Mouse (Mus musculus): ENCODE data around the gene Klhl10. TPM values are rescaled to one million over a fixed set of nuclear protein-coding genes. Genes with fewer than 3 reads are reported as not detected.

Gene Klhl10
- polyA plus RNA-seq, 1 experiment from 2014 or later: 0.71 TPM

DNA sequence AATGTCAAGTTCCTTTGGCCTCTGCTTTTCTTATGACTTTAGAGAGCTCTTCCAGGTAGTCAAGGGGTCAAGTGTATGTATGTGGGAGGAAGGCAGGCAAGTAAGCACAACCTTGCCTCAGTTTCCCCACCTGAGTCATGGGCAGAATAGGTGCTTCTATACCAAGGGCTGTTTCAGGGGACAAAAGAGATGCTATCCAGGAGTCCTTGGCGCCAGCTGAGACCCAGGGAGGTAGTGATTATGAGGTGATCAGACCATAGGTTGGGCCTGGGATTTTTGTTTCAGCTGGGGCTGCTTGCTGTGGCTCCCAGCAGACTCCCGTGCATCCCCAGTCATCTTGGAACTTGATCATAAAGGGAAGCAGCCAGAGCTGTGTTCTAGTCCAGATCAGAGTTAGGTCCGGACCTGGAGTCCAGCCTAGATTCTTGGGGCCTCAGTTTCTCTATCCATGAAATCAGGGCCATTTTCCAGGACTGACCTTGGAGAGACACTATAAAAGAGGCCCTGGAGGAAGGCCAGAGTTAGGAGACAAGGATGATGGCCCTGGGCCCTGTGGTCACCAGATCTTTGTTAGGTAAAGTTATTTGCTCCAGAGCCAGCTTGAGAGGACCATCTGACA, 37.2 kb upstream of the Klhl10 start:
- 87% methylated on average over 3 of the region's 3 CpGs for WGBS
- no peak for ATAC-seq
- Histone ChIP-seq H3K4me2 (ENCODE audit: low read length) (no peak overlapping the region), H3K36me3 (ENCODE audit: control insufficient read depth, insufficient read depth, low read length) (peaks cover 6% of the 10 kb centered on the region; the same call in 1 of the 2 replicates), H3K9me3 (replicated peaks; ENCODE audit: control insufficient read depth, low read length) (no peaks in the 10 kb centered on the region), H3K27ac (ENCODE audit: low read depth, low read length) (no peak overlapping the region), H3K4me1 (ENCODE audit: control insufficient read depth, insufficient read depth, low read length) (peaks cover 3% of the 10 kb centered on the region; the same call in 1 of the 2 replicates), H3K27me3 (replicated peaks; ENCODE audit: control insufficient read depth, insufficient read depth, low read length) (no peaks in the 10 kb centered on the region), H3K9ac (ENCODE audit: low read length) (no peak overlapping the region), H3K4me3 (ENCODE audit: low read depth, low read length) (no peak overlapping the region)
- no peak for DNase-seq (ENCODE audit: low spot score)

DNA sequence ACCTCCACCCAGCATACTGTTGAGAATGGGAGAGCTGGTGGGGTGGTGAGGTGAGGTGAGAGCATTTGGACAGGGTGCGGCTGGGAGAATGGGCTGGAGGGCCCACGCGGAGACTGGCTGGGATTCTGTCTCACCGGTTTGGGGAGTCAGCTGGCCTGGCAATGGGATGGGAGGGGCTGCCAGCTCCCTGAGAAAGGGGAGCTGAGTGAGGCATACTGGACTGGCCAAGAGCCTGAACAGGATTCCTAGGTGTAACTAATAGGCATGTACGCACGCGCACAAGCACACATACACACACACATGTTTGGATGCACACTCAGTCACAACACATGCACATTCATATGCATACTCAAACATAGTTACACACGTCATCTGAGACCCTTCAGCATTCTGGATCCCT, 35.4 kb upstream of the Klhl10 start:
- 81% methylated on average over 8 of the region's 8 CpGs for WGBS
- H3K4me1 ChIP-seq (ENCODE audit: control insufficient read depth, insufficient read depth, low read length): peaks cover 3% of the 10 kb centered on the region; the same call in 1 of the 2 replicates
- no peak overlapping the region for H3K4me3 ChIP-seq (ENCODE audit: low read depth, low read length)

DNA sequence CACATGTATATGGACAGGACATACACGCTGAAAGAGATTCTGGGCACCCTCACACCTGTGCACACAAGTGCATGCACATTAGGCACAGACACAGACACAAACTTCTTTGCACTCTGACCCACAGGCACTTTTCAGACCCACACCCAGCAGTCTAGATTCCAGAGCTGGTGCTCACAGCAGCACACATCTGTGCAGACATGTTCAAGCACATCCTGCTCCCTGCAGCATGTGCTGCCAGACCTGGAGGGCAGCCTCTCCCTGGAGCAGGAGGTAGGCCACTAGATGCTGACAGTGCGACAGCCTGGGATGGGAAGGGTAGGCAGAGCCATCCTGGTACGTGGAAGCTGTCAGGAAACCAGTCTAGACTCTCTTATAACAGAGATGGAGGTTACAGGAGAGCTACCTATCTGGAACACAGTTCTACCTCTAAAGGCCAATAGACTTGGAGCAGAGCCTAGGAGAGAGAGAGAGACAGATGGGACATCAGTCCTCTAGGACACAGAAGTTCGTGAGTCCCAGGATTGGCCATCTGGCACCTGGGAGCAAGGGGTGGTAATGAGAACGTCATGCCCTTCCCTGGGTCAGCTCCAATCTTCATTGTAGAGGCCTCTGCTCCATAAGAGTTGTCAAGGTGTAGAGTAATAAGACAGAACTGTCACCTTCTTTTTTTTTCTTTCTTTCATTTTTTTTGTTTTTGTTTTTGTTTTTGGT, 34.6 kb upstream of the Klhl10 start:
- DNase-seq (ENCODE audit: low spot score) (no peak), ATAC-seq (no peak)
- Histone ChIP-seq H3K4me2 (ENCODE audit: low read length) (no peak overlapping the region), H3K36me3 (ENCODE audit: control insufficient read depth, insufficient read depth, low read length) (peaks cover 6% of the 10 kb centered on the region; the same call in 1 of the 2 replicates), H3K27ac (ENCODE audit: low read depth, low read length) (no peak overlapping the region), H3K9me3 (replicated peaks; ENCODE audit: control insufficient read depth, low read length) (no peaks in the 10 kb centered on the region), H3K4me1 (ENCODE audit: control insufficient read depth, insufficient read depth, low read length) (peaks cover under 1% of the 10 kb centered on the region; the same call in 1 of the 2 replicates), H3K4me3 (ENCODE audit: low read depth, low read length) (no peak overlapping the region), H3K9ac (ENCODE audit: low read length) (no peak overlapping the region), H3K27me3 (replicated peaks; ENCODE audit: control insufficient read depth, insufficient read depth, low read length) (no peaks in the 10 kb centered on the region)
- 82% methylated on average over 5 of the region's 5 CpGs for WGBS

More for the DNA sequence above, 35.4 kb upstream of the Klhl10 start:
- Histone ChIP-seq H3K9ac (ENCODE audit: low read length) (no peak overlapping the region), H3K9me3 (replicated peaks; ENCODE audit: control insufficient read depth, low read length) (no peaks in the 10 kb centered on the region), H3K4me2 (ENCODE audit: low read length) (no peak overlapping the region), H3K27me3 (replicated peaks; ENCODE audit: control insufficient read depth, insufficient read depth, low read length) (no peaks in the 10 kb centered on the region), H3K27ac (ENCODE audit: low read depth, low read length) (no peak overlapping the region), H3K36me3 (ENCODE audit: control insufficient read depth, insufficient read depth, low read length) (peaks cover 6% of the 10 kb centered on the region; the same call in 1 of the 2 replicates)
- no peak for ATAC-seq
- no peak for DNase-seq (ENCODE audit: low spot score)

DNA sequence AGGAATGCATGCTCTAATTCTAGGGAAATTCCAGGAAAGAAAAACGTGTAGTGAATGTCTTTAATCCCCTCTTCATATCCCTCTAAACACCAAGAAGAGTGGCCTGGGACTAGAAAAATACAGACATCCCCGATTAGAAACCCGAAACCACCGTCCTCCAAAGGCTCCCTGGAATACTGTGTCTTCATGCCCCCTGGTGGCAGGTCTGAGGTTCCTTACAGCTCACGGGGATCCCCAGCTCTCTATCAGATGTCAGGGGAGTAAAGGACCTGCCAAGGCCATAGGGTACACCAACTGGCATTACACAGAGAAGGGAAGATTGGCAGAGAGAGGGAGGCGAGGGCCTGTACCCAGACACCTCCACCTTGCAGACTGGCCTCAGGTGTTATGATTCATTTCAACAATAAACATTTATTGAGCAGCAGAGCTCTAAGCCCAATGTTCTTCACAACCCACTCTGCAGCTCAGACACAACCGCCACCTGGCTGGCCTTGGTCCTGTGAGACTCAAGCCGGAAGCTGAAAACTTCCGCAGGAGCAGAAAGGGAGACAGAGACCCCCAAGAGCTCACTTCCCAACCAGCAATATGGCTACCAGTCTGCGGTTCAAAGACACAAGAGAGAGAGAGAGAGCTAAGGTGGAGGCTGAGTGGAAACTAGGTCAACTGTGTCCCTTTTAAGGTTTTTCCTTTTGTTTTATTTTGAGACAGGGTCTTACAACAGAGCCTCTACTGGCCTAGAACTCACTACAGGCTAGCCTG, 33.5 kb upstream of the Klhl10 start:
- Histone ChIP-seq H3K4me3 (ENCODE audit: low read depth, low read length) (no peak overlapping the region), H3K4me2 (ENCODE audit: low read length) (no peak overlapping the region), H3K27me3 (replicated peaks; ENCODE audit: control insufficient read depth, insufficient read depth, low read length) (no peaks in the 10 kb centered on the region), H3K9ac (ENCODE audit: low read length) (no peak overlapping the region), H3K27ac (ENCODE audit: low read depth, low read length) (no peak overlapping the region), H3K4me1 (ENCODE audit: control insufficient read depth, insufficient read depth, low read length) (no peaks in the 10 kb centered on the region), H3K9me3 (replicated peaks; ENCODE audit: control insufficient read depth, low read length) (no peaks in the 10 kb centered on the region), H3K36me3 (ENCODE audit: control insufficient read depth, insufficient read depth, low read length) (peaks cover 6% of the 10 kb centered on the region; the same call in 1 of the 2 replicates)
- 46% methylated on average over 10 of the region's 10 CpGs for WGBS
- peak; percentile 73 for DNase-seq (ENCODE audit: low spot score)
- ATAC-seq: no peak

DNA sequence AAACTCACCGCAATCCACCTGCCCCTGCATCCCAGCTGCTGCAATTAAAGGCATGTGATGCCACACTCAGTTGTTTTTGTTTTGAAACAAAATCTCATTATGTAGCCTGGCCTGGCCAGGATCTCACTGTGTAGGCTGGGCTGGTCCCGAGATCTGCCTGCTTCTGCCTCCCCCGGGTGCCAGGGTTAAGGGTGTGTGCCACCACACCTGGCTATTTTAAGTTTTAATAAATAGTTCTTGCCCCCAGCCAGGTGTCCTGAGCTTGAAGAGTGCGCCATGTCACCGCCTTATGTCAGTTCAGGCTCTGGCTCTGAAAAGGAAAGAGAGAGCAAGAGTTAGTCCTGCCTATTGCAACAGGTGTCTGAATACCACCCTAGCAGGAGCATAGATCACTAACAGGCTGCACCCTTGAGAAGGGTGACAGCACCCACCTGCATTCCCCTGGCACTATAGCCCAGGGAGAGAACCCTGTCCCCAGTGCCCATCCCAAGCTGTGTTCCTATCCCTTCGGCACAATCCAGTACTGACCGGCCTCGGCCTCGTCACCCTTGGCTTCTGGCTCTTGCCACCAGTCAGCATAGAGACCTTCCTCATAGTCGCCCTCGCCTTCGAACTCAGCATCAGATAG, 32.8 kb upstream of the Klhl10 start:
- no peaks in the 10 kb centered on the region for H3K4me1 ChIP-seq (ENCODE audit: control insufficient read depth, insufficient read depth, low read length)
- ATAC-seq (no peak), DNase-seq (ENCODE audit: low spot score) (no peak)
- H3K9me3 ChIP-seq (replicated peaks; ENCODE audit: control insufficient read depth, low read length): no peaks in the 10 kb centered on the region
- H3K4me2 ChIP-seq (ENCODE audit: low read length): no peak overlapping the region
- H3K27me3 ChIP-seq (replicated peaks; ENCODE audit: control insufficient read depth, insufficient read depth, low read length): no peaks in the 10 kb centered on the region
- 92% methylated on average over 12 of the region's 12 CpGs for WGBS
- no peak overlapping the region for H3K27ac ChIP-seq (ENCODE audit: low read depth, low read length)
- peaks cover 6% of the 10 kb centered on the region; the same call in 1 of the 2 replicates for H3K36me3 ChIP-seq (ENCODE audit: control insufficient read depth, insufficient read depth, low read length)
- no peak overlapping the region for H3K9ac ChIP-seq (ENCODE audit: low read length)
- no peak overlapping the region for H3K4me3 ChIP-seq (ENCODE audit: low read depth, low read length)

DNA sequence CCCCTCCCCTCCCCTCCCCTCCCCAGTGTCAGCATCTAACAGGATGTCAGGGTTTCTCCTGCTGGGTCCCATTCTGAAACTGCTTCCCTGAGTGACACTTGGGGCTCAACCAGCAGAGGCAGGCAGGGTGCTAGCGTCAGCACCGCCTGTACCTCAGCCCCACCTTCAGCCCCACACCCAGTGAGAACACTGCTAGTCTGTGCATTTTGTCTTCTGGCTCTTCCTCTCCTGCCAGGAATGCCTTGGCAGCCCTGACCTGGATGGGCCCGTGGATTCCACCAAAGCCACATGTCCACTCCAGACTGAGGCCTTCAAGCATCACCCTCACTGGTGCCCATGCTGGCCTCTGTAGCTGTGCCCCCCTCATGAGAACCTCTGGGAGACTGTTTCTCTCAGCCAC, 32.0 kb upstream of the Klhl10 start:
- no peak overlapping the region for H3K27ac ChIP-seq (ENCODE audit: low read depth, low read length)
- no peak for DNase-seq (ENCODE audit: low spot score)
- H3K4me3 ChIP-seq (ENCODE audit: low read depth, low read length): no peak overlapping the region
- no peak overlapping the region for H3K4me2 ChIP-seq (ENCODE audit: low read length)
- no peaks in the 10 kb centered on the region for H3K9me3 ChIP-seq (replicated peaks; ENCODE audit: control insufficient read depth, low read length)
- no peak for ATAC-seq
- 89% methylated on average over 3 of the region's 3 CpGs for WGBS
- no peaks in the 10 kb centered on the region for H3K4me1 ChIP-seq (ENCODE audit: control insufficient read depth, insufficient read depth, low read length)
- peaks cover 6% of the 10 kb centered on the region; the same call in 1 of the 2 replicates for H3K36me3 ChIP-seq (ENCODE audit: control insufficient read depth, insufficient read depth, low read length)
- no peak overlapping the region for H3K9ac ChIP-seq (ENCODE audit: low read length)
- no peaks in the 10 kb centered on the region for H3K27me3 ChIP-seq (replicated peaks; ENCODE audit: control insufficient read depth, insufficient read depth, low read length)

DNA sequence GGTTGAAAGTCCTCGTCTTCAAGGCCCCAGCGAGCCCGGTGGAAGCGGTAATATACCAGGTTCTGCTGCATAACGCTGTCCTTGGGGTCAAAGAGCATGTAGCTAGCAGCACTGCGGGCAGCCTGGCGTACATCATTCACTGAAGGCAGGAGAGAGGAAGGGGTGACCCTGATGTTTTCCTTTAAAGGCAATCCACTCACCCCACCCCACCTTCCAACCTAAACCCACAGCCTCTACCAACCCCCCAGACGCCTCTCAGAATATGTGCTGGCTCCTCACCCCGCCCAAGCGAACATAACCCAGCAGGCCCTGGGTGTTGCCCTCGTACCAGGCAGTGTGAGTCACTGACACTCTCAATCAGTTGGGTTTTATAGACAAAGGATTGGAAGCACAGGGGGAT, 30.0 kb upstream of the Klhl10 start:
- Histone ChIP-seq H3K27me3 (replicated peaks; ENCODE audit: control insufficient read depth, insufficient read depth, low read length) (peaks cover 13% of the 10 kb centered on the region; the same call in 1 of the 2 replicates), H3K9me3 (replicated peaks; ENCODE audit: control insufficient read depth, low read length) (no peaks in the 10 kb centered on the region), H3K9ac (ENCODE audit: low read length) (no peak overlapping the region)

DNA sequence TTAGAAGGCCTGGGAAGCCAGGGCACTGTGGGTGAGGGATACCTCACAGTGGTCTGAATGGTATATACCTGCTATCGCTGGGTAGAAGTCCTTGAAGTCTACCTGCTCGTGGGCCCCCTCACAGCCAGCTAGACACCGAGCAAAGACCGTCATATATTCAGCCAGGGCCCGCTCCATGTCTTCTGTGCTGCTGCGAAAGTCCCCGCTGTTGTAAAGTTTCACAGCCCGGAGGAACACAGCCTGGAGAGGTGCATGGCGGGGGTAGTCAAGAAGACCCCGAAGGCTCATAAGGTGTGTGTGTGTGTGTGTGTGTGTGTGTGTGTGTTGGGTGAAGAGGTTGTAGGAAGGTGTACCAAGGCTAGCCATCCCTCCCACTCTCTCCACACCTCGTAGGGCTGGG, 28.2 kb upstream of the Klhl10 start:
- peaks cover 13% of the 10 kb centered on the region; the same call in 1 of the 2 replicates for H3K27me3 ChIP-seq (replicated peaks; ENCODE audit: control insufficient read depth, insufficient read depth, low read length)
- H3K9me3 ChIP-seq (replicated peaks; ENCODE audit: control insufficient read depth, low read length): no peaks in the 10 kb centered on the region
- DNase-seq (ENCODE audit: low spot score) (no peak), ATAC-seq (no peak)
- peak overlapping the region; percentile 64 for H3K4me2 ChIP-seq (ENCODE audit: low read length)
- H3K9ac ChIP-seq (ENCODE audit: low read length): peak overlapping the region; percentile 70; the same call in 1 of the 2 replicates
- peak overlapping the region; percentile 56 for H3K4me3 ChIP-seq (ENCODE audit: low read depth, low read length)
- 74% methylated on average over 11 of the region's 11 CpGs for WGBS
- H3K27ac ChIP-seq (ENCODE audit: low read depth, low read length): no peak overlapping the region
- H3K36me3 ChIP-seq (ENCODE audit: control insufficient read depth, insufficient read depth, low read length): peaks cover 6% of the 10 kb centered on the region; the same call in 1 of the 2 replicates
- no peaks in the 10 kb centered on the region for H3K4me1 ChIP-seq (ENCODE audit: control insufficient read depth, insufficient read depth, low read length)

More for the DNA sequence above, 30.0 kb upstream of the Klhl10 start:
- H3K27ac ChIP-seq (ENCODE audit: low read depth, low read length): no peak overlapping the region
- no peak for ATAC-seq
- H3K36me3 ChIP-seq (ENCODE audit: control insufficient read depth, insufficient read depth, low read length): peaks cover 6% of the 10 kb centered on the region; the same call in 1 of the 2 replicates
- H3K4me2 ChIP-seq (ENCODE audit: low read length): no peak overlapping the region
- H3K4me1 ChIP-seq (ENCODE audit: control insufficient read depth, insufficient read depth, low read length): no peaks in the 10 kb centered on the region
- no peak for DNase-seq (ENCODE audit: low spot score)
- H3K4me3 ChIP-seq (ENCODE audit: low read depth, low read length): no peak overlapping the region
- 83% methylated on average over 11 of the region's 11 CpGs for WGBS
